Mouse (Mus musculus) retina, embryonic 14.5 days (tissue): ENCODE measurements around the gene Wdr46.

Source experiments
- DNase-seq: peaks from one replicate; pipeline ENCODE4 v3.0.0-alpha.2; 2015; ENCODE audit warnings: low spot score

Wdr46 gene

DNA sequence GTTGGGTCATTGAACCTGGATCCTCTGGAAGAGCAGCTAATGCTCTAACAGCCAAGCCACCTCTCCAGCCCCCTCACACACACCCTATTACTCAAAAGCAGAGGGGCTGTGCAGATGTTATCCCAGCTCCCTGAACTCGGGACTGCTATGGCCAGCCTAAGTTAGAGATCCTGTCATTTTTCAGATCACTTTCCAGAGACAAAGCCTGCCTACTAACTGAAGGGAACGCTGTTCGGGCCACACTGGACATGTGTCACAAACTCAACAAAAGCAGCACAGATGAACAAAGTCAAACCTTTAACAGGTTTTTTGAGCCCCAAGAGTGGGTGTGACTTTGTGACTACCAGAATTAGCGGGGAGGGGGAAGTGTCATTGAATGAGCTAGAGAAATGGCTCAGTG is 12.4 kb downstream of the Wdr46 start:
- DNase-seq, result no peak

DNA sequence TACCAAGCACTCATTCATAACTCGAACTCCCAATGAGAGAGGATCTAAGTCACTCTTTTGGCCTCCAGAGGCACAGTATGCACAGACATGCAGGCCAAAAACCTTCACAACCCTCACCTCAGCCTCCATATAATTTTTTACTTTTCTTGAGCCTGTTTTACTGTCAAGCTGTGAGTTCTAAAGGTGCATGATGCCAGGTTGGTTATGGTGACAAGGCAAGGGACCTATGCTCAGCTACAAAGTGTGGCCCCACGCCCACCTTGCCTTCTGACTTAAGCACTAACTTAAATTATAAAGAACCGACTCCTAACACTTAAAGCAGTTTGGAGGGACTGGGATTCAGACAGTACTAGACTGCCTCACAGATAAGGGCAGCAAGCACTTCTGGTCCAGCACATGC is 12.8 kb downstream of the Wdr46 start:
- no peak for DNase-seq

DNA sequence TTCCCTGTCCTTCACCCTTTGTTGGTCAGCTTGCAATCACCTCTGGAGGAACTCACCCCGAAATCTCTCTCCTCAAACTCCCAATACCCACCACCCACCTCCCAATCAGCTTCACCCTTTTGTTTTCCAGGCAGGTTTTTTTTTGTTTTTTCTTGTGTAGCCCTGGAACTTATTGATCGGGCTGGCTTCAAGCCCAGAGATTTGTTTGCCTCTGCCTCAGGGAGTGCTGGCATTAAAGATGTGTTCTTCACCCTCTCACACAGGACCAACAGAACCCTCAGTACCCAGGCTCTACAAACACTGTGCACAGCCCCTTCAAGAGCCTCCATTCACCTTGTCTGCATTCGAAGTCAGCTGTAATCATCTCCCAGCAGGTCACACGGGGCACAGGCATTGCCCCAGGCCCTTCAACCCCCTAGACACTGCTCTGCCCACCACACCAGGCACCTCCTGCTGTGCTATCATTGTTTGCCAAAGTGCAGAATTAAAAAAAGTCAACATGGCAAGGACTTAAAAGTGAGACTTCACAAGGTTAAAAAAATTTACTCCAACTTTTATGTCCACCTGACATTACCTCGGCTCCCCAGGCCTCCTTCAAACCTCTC is 13.6 kb downstream of the Wdr46 start:
- DNase-seq, result no peak

DNA sequence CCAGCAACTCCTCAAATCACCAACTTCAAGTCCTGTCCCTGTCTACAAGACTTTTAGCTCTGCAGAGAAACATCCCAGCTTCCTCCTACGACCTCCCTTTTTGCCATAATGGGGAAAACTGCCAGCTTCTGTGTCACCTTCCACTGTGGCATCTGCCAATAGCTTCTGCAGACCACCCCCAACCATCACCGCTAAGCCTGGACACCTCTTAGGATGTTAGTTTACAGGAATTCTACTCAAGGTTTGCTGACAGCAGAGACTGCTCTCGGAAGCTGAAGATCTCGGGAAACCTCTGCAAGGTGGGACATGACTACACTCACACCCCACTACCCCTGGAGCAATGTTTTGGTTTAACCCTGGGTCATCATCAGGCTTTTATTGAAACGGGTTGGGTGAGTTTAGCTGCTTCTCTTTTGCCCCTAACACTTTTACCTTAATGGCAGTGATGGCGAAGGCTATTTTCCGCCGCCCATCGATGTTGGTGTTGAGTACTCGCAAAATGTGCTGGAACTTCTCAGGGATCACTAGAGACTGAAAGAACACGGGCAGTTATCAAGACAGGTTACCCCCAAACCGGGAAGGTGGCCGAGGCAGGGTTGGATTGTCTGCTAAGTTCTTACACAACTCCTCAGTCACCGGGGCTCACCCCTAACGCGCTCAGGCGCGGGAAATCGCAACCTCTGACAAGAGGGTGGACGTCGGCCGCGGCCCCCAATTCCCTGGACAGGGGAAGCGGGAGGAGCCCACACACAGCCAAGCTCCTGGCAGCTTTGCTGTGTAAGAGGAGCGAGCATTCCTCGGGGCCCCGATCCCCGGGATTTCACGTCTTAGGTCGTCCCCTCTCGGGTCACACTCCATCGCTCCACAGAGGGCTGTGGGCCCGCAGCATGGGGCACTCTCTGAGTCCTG is 14.4 kb downstream of the Wdr46 start:
- no peak for DNase-seq

DNA sequence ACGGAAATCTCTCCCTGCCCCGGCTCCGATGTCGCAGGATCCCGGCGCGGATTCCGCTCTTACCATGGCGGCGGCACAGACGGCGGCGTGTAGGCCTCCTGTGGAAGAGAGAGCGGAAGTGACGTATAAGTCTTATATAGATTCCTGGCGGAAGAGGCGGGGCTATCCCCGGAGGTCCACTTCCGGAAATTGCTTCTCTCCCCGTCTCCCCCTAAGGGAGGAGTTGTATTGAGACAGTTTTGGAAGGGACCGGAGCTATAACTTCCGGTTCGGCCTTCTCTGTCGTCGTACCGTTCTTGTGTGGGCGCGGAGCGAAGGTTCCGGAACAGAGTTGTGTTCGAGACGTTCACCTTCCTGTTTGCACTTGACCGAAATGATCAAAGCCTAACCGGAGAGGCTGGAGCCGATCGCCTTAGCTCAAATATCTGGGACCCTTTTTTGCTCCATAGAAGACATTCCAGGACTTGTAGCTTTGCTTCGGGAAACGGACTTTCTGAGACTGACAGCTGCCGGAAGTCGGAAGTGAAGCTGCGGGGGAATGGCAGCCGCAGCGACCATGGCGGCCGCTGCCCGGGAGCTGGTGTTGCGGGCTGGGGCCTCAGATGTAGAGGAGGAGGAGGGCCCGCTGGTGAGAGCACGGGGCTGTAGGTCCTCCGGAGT is 15.2 kb downstream of the Wdr46 start, which contains the start of the genes Vps52 and Rps18:
TSS of gene Vps52 (plus strand) at position 258 of the 660 bp plus-strand sequence.
TSS of gene Rps18 (minus strand) at position 447 of the 660 bp plus-strand sequence.
- peak; percentile 99 for DNase-seq

DNA sequence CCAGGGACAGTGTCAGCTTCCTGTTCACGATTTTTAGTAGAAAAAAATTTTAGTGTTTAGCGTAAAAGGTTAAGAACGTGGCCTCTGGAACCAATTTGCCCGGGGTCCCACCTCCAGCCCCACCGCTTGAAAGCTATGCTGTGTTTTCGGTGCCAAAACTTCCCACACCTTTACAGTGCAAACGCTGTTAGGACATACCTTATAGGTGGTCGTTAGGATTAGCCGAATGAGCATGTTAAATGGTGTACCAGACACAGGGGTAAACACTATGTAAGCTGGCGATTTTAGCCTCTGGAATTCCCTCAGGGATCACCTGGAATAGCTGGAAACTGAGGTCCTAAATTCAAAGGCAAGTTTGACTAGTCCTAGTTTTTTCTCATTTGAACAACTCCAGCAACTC is 15.9 kb downstream of the Wdr46 start:
- no peak for DNase-seq

DNA sequence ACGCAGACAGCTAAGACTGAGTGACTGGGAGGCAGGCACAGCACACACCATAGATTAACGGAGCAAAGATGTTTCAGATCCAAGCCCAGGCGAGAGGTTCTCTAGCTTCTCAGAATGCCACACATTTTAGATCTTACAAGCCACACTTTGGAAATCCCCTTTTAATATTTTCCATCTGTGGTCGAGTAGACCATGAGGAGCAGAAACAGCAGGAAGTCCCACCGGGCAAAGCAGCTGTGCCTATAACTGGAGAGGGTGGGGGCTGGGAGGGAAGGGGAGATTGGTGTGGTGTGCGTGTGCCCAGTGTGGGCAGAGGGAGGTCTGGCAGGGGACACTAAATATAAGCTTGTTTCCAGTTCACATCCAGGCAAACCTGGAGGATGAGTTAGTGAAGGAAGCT is 17.0 kb downstream of the Wdr46 start:
- DNase-seq, result no peak

DNA sequence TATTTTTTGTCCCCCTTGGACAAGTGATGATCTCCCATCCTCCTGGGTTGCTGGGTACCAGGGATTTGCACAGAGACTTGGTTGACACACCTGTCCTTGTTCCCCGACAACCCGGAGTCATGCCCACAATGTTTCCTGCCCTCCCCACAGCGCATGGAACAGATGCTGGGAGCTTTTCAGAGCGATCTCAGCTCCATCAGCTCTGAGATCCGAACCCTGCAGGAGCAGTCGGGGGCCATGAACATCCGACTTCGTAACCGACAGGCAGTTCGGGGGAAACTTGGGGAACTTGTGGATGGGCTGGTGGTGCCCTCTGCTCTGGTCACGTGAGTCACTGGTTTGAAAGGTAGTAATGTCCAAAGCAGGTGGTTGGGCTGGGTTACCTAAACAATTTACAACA is 18.0 kb downstream of the Wdr46 start:
- no peak for DNase-seq

DNA sequence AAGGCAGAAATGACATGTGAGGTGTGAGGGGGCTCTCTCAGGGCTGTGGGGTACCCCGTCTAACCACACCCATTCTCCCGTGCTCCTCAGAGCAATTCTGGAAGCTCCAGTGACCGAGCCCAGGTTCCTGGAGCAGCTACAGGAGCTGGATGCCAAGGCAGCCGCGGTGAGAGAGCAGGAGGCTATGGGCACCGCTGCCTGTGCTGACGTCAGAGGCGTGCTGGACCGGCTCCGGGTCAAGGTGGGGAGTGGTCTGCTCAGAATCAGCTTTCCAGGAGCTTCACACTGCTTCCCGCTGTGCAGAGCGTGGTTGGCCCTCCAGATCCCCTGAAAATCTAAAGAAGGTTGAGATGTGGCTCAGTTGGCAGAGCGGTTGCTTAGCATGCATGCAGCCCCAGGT is 18.7 kb downstream of the Wdr46 start:
- no peak for DNase-seq

DNA sequence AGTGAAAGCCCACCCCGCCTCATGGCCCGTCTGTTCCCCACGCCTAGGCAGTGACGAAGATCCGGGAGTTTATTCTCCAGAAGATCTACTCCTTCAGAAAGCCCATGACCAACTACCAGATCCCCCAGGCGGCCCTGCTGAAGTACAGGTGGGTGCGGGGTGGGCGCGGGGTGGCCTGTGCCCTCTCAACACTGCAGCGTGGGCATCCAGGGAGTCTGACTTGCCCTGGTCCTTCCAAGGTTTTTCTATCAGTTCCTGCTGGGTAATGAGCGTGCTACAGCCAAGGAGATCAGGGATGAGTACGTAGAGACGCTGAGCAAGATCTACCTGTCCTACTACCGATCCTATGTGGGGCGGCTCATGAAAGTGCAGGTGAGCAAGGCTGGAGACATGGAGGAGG is 19.5 kb downstream of the Wdr46 start:
- no peak for DNase-seq

DNA sequence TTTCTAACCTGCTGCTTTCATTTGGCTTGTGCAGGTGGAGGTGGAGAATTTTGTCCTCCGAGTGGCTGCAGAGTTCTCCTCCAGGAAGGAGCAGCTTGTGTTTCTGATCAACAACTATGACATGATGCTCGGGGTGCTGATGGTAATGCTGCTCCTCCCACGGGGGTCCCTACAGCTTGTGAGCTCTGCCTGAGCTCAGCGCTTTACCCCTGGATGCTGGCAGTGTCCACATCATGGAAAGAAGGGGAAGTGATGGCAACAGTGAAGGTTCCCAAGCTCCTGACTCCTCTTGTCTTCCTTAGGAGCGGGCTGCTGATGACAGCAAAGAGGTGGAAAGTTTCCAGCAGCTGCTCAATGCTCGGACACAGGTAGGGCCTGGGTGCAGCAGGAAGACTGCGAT is 22.4 kb downstream of the Wdr46 start:
- no peak for DNase-seq

DNA sequence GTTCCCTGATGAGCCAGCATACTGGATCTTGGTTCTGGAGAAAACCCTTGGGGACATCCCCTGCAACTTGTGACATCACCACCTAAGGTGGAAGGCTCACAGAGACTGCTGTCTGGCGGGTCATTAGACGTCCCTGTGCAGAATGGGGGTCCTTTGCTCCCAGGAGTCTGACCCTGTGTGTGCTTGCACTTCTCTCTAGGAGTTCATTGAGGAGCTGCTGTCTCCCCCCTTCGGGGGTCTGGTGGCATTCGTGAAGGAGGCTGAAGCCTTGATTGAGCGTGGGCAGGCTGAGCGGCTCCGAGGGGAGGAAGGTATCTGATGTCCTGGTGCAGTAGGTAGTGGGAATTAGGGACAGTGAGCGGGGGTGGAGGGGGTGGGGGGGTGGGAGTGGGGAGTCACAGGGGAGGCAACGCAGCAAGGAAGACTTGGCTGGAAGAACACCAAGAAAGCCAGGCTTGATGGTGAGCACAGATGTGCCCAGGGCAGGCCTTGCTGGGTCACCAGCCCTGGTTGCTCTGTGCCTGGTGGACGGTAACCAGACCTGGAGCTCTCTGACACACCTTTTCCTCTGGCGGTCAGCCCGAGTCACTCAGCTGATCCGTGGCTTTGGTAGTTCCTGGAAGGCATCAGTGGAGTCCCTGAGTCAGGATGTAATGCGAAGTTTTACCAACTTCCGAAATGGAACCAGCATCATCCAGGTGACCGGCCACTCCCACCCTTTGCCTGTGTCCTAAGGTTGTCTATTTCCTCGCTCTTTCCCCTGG is 24.8 kb downstream of the Wdr46 start:
- DNase-seq, result no peak

DNA sequence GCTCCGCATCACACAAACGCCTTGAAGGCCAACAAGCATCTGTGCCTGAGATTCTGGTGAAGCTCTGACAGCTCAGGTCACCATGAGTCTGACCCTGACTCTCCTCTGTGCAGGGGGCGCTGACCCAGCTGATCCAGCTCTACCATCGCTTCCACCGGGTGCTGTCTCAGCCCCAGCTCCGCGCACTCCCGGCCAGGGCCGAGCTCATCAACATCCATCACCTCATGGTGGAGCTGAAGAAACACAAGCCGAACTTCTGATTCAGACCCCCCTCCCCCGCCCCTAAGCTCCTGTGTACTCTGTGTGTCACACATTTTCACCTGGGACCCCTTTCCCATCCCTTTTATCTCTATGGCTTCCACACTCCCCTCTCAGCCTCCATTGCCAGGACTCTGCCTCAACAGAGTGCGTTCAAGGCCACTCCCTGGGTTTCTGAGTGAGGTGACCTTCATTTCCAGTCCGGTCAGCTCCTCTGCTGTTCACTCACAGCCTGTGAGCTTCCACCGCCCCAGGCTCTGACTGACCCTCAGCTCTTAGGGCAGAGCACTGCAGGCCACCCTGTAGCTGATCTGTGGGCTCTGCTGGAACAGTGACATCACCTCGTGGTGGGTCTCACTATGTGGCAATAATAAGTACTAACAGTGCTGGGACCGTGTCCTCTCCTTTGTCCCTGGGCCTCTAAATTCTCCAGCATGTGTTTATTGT is 25.5 kb downstream of the Wdr46 start:
- DNase-seq, result no peak

DNA sequence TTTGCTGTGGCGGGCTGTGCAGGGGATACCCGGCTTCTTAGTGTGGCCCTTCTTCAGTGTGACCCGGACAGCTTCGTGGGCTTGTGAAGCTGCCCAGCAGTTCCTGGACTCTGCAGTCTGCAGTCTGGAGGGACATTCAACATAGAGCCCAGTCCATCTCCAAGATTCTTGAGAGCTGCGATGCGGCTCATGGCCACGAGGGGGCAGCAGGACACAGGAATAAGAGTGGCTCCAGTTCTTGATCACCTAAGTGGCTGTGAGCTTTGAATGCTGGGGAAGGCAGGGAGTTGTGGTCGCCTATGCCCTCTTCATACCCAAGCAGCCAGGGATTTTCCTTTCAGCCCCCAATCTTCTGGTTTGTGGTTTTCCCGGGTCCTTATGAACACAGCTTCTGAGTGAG is 28.0 kb downstream of the Wdr46 start:
- DNase-seq, result peak; percentile 89

DNA sequence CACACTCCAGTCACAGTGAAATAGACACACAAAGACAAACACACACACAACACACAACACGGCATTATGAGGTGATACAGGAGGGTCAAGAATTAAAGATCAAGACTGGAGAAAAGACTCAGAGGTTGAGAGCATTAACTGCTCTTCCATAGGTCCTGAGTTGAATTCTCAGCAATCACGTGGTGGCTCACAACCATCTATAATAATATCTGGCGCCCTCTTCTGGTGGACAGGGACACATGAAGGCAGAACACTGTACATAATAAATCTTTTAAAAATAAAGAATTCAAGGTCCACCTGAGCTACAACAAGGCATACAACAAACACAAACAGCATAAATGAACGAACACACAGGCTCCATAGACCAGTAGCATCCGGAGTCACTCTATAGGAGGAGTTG is 28.5 kb downstream of the Wdr46 start:
- peak; percentile 62 for DNase-seq

DNA sequence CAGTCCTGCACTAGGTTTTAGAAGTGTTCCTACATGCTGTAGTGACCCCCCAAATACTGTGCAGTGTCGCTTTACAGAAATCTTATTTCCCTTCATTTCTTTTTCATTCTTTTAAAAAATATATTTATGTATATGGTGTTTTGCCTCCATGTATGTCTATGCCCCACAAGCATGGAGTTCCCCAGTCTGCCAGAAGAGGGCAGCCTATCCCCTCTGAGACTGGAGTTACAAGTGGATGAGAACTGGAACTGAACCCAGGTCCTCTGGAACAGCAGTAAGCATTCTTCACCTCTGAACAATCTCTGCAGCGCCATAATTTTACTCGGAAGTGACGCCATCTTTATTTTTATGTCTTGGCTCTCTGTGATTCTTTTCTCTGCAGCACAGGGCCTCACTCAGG is 28.9 kb downstream of the Wdr46 start:
- DNase-seq, result no peak

DNA sequence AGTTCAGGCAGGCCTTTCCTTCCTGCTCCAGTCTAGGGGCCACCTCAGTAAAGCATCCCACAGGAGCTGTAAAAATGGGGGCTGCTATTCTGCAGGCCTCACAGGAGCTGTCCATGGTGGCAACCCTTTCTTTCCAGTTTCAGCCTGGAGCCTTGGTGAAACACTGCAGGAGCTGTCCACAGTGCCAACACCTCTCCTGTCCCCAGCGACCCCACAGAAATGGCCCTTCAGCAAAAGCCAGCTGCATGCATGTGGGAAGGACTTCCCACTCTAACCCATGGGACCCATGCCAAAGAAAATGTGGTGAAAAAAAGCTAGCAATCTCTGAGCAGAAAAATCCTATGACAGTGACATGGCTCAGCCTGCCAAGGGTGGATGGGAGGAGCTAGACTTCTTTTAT is 32.2 kb downstream of the Wdr46 start:
- no peak for DNase-seq

DNA sequence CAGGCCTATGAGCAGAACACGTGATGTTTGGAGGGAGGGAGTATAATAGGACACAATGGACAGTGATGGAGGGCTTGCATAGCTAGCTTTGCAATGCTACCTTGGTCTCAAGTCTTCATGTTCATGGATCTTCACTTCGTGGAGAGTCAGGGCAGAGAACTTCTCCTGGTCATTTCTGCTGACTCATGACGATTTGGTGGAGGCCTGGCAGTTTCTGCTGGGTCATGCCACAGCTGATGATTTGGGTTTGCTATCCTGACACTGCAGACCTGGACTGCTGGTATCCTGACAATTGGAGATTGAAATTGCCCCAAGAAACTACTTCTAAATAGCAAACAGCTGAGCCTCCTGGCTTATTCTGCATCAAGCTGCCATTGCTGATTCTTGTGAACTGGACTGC is 33.1 kb downstream of the Wdr46 start:
- no peak for DNase-seq

DNA sequence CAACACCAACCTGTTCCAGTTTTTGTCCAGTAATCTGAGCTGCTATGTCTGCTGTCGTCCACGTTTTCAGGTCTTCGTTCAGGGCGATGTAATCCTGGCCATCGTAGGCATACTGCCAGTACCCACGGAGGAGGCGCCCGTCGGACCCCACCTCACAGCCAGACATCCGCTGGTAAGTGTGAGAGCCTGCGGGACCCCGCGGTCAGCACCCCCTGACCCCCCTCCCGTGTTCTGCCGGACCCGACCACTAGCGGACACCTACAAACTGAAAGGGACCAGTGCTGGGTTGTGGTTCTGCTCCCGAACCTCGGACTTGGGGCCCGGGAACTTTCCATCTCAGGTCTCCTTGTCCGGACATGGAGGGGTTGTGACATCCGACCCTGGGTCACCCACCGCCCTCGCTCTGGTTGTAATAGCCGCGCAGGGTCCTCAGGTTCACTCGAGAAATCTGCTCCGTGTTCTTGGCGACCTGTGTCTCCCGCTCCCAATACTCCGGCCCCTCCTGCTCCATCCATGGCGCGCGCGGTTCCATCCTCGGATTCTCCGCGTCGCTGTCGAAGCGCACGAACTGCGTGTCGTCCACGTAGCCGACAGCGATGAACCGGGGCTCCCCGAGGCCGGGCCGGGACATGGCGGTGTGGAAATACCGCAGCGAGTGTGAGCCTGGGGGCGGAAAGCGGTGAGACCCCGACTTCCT is 37.5 kb downstream of the Wdr46 start:
- no peak for DNase-seq

DNA sequence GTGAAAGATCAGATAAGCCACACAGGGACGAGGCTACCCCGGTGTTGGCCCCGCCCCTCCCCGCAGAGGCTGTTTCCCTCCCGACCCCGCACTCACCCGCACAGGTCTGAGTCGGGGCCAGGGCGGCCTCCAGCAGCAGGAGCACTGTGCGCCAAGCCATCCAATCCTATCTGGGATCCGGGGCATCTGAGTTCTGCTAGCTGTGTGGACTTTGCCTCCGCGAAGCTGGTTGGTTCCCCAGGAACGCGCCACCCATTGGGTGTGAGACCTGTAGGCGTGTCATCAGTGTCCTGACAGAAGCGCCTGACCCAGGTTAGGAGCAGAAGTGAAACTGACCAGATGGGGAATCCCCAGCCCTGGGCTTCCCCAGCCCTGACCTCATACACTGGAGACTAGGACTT is 38.2 kb downstream of the Wdr46 start:
- DNase-seq, result peak; percentile 21

DNA sequence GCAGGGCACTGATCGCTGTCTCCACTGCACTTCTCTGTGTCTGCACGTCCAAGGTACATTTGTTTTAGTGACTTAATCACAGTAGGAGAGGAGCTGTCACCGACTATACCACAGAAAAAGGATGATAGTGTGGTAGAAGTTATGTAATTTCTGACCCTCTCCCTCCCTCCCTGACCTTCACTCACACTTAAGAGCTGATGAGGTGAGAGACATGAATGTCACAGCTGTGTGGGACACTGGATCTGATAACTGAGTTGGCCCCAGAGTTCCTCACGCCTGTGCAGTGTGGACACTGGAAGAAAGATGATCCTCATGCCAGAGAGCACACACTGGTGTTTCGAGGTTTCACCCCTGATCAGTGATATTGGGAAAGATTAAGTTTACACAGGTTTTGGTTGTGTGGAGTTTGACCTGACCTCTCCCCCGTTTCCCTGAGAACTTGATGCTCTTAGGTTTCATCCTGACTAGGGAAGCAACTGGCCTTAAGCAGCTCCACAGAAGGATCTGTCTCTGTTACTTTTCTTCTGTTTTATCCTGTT is 39.1 kb downstream of the Wdr46 start:
- no peak for DNase-seq
